Mouse (Mus musculus) hindbrain, embryonic 16.5 days (tissue): ENCODE measurements around the gene Lrrc8a. TPM values are rescaled to one million over a fixed set of nuclear protein-coding genes. Genes with fewer than 3 reads are reported as not detected.

Experiments used
- ATAC-seq: fragments of 200-750 bp; cut with Nextera tagmentation; 2 replicates; pipeline ENCODE4 v1.8.0; 2017; ENCODE audit warnings: moderate TSS enrichment, moderate library complexity
- H3K27ac ChIP-seq: fragments of 300-500 bp; sonication (generic); 2 replicates; pipeline ENCODE4 v1.5.1; 2014; ENCODE audit warnings: low read depth, mild to moderate bottlenecking, control low read depth, low read length, moderate library complexity
- H3K27me3 ChIP-seq: fragments of 300-500 bp; sonication (generic); replicated peaks from 2 replicates; pipeline ENCODE4 v1.6.1; 2014; ENCODE audit warnings: low read length; ENCODE audit not compliant: control insufficient read depth, insufficient read depth
- H3K36me3 ChIP-seq: fragments of 300-500 bp; sonication (generic); 2 replicates; pipeline ENCODE4 v1.6.1; 2014; ENCODE audit warnings: mild to moderate bottlenecking, low read length, moderate library complexity, mixed read lengths; ENCODE audit not compliant: control insufficient read depth, insufficient read depth
- H3K4me1 ChIP-seq: fragments of 300-500 bp; sonication (generic); 2 replicates; pipeline ENCODE4 v1.6.1; 2014; ENCODE audit warnings: low read depth, low read length; ENCODE audit not compliant: control insufficient read depth, insufficient read depth
- H3K4me2 ChIP-seq: fragments of 300-500 bp; sonication (generic); 2 replicates; pipeline ENCODE4 v1.6.1; 2014; ENCODE audit warnings: mild to moderate bottlenecking, low read length, control low read depth, moderate library complexity
- H3K4me3 ChIP-seq: fragments of 300-500 bp; sonication (generic); 2 replicates; pipeline ENCODE4 v1.5.1; 2014; ENCODE audit warnings: mild to moderate bottlenecking, low read length, control low read depth, moderate library complexity
- H3K9ac ChIP-seq: fragments of 300-500 bp; sonication (generic); 2 replicates; pipeline ENCODE4 v1.6.1; 2014; ENCODE audit warnings: low read depth, mild to moderate bottlenecking, control low read depth, low read length, moderate library complexity
- H3K9me3 ChIP-seq: fragments of 300-500 bp; sonication (generic); 2 replicates; pipeline ENCODE4 v1.6.1; 2014; ENCODE audit warnings: mild to moderate bottlenecking, low read length, moderate library complexity; ENCODE audit not compliant: control insufficient read depth
- WGBS: fragments of 180-500 bp; shearing (Covaris S2); extraction: QIAGEN DNeasy Blood & Tissue Kit; methylation state at CpG from one replicate; pipeline ENCODE4 v1.1.7; 2014; 5-methylcytosine and 5-hydroxymethylcytosine counted together
- polyA plus RNA-seq: library from polyadenylated mRNA; unstranded; fragments of >200 nt; fragmentation: Nextera tagmentation; extraction: Ambion mirVana; gene quantifications from 2 replicates; pipeline ENCODE4 v1.2.1, GENCODE M21; 2015

Gene Lrrc8a
- polyA plus RNA-seq, 1 experiment from 2014 or later, result 53.6 TPM

DNA sequence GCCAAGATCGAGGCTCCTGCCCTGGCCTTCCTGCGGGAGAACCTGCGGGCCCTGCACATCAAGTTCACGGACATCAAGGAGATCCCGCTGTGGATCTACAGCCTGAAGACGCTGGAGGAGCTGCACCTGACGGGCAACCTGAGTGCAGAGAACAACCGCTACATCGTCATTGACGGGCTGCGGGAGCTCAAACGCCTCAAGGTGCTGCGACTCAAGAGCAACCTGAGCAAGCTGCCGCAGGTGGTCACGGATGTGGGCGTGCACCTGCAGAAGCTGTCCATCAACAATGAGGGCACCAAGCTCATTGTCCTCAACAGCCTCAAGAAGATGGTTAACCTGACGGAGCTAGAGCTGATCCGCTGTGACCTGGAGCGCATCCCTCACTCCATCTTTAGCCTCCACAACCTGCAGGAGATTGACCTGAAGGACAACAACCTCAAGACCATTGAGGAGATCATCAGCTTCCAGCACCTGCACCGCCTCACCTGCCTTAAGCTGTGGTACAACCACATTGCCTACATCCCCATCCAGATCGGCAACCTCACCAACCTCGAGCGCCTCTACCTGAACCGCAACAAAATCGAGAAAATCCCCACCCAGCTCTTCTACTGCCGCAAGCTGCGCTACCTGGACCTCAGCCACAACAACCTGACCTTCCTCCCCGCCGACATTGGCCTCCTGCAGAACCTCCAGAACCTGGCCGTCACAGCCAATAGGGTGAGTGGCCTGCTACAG lies 19.3 kb downstream of the Lrrc8a start:
- no peak for ATAC-seq
- no peaks in the 10 kb centered on the region for H3K27me3 ChIP-seq
- H3K27ac ChIP-seq, result no peak overlapping the region
- H3K36me3 ChIP-seq, result peaks cover 34% of the 10 kb centered on the region
- H3K4me3 ChIP-seq, result no peak overlapping the region
- H3K4me1 ChIP-seq, result peaks cover under 1% of the 10 kb centered on the region; the same call in 1 of the 2 replicates
- no peak overlapping the region for H3K9ac ChIP-seq
- 98% methylated on average over 30 of the region's 30 CpGs for WGBS
- no peak overlapping the region for H3K4me2 ChIP-seq
- no peaks in the 10 kb centered on the region for H3K9me3 ChIP-seq

GRCm38 (mm10) chr2:30257699-30258460 lies 20.4 kb downstream of the Lrrc8a start:
- Histone ChIP-seq H3K9ac (no peak overlapping the region), H3K4me3 (no peak overlapping the region), H3K4me1 (peaks cover 8% of the 10 kb centered on the region), H3K36me3 (peaks cover 36% of the 10 kb centered on the region), H3K4me2 (no peak overlapping the region), H3K9me3 (no peaks in the 10 kb centered on the region), H3K27ac (no peak overlapping the region), H3K27me3 (no peaks in the 10 kb centered on the region)
- 88% methylated on average over 7 of the region's 7 CpGs for WGBS
- no peak for ATAC-seq

- H3K9ac ChIP-seq, result no peak overlapping the region
- H3K4me2 ChIP-seq, result no peak overlapping the region
- no peak overlapping the region for H3K27ac ChIP-seq
- H3K36me3 ChIP-seq, result peaks cover 40% of the 10 kb centered on the region
- no peaks in the 10 kb centered on the region for H3K9me3 ChIP-seq
- ATAC-seq, result no peak
- peaks cover 12% of the 10 kb centered on the region for H3K4me1 ChIP-seq
- 92% methylated on average over 4 of the region's 4 CpGs for WGBS
- no peaks in the 10 kb centered on the region for H3K27me3 ChIP-seq
- H3K4me3 ChIP-seq, result no peak overlapping the region
Observed at GRCm38 (mm10) chr2:30258600-30258999, 21.1 kb downstream of the Lrrc8a start.

DNA sequence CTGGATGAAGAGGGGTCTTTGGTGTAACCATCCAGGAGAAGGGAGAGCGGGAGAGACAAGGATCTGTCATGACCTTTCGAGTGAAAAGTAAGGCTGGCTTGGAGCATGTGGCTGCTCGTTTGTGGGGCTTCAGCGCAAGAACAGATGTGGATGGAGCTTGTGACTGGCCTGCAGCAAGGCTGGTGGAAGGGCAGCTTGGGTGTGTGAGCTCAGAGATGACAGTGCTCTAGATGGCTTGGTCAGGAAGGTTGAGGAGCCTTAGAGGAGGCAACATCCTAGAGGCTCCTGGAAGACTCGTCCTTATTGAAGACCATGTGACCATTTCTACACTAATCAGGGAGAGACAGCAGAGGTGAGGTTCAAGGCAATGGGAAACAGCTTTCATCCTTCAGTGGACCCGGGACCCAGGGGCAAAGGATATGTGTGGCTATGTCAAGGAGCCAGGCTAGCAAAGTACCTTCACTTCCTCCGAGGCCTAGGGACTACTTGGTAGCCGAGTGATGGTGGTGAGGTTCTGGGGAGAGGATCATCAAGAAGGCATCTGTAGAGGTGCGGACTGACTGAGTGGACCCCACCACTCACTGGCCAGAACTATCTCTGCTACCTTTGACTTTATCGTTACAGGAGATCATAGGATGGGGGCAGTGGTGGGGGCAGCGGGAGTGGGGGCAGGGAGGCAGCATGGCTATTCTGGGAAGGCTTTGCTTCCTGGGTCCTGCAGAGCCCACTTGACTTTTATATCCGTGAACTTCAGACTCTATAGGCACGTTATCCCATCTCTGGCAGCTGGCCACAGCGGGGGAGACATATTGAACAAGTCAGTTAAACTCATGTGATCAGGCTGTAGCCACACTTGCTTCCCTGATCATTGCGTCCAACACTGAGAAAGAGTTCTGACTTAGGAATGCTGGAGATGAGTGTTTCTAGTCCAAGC lies 21.9 kb downstream of the Lrrc8a start:
- H3K27ac ChIP-seq, result no peak overlapping the region
- H3K9me3 ChIP-seq, result no peaks in the 10 kb centered on the region
- ATAC-seq, result no peak
- no peak overlapping the region; the same call in 1 of the 2 replicates for H3K9ac ChIP-seq
- H3K36me3 ChIP-seq, result peaks cover 46% of the 10 kb centered on the region
- WGBS, result 86% methylated on average over 15 of the region's 15 CpGs
- H3K4me1 ChIP-seq, result peaks cover 12% of the 10 kb centered on the region
- H3K4me3 ChIP-seq, result no peak overlapping the region
- H3K4me2 ChIP-seq, result no peak overlapping the region
- no peaks in the 10 kb centered on the region for H3K27me3 ChIP-seq

- WGBS, result 93% methylated on average over 4 of the region's 4 CpGs
- no peak overlapping the region for H3K4me2 ChIP-seq
- H3K4me1 ChIP-seq, result peaks cover 29% of the 10 kb centered on the region
- no peak overlapping the region for H3K27ac ChIP-seq
- H3K36me3 ChIP-seq, result peaks cover 37% of the 10 kb centered on the region
- no peak overlapping the region for H3K9ac ChIP-seq
- no peak overlapping the region for H3K4me3 ChIP-seq
- no peaks in the 10 kb centered on the region for H3K9me3 ChIP-seq
- no peak for ATAC-seq
- no peaks in the 10 kb centered on the region for H3K27me3 ChIP-seq
Observed at GRCm38 (mm10) chr2:30261064-30261736, 23.7 kb downstream of the Lrrc8a start.

GRCm38 (mm10) chr2:30261921-30262839 lies 24.7 kb downstream of the Lrrc8a start:
- peaks cover 28% of the 10 kb centered on the region for H3K36me3 ChIP-seq

DNA sequence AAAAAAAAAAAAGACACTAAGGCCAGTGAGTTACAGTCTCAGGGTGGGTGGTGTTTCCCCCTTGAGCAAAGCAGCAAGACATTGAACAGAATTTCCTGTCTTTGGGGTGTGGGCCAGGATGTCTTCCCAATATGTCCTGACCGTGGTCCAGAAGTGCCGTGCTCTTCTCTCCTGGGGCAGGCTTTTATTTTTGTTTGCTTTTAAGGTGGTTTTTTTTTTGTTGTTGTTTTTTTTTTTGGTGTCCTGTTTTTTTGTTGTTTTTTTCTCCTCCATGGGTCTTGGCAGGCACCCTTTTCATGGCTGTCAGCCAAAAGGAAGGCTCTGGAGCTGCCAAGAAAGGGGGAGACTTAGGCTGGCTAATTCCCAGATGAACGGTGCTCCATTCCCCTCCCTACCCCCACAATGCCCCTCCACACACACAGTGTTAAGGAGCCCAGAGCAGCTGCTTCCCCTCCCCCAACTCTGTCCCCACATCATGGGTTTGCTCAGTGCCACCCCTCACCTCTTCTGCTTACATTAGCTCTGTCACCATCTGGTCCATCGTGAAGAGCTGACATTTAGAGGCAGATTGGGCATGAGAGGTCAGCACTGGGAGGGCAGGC lies 25.4 kb downstream of the Lrrc8a start:
- Histone ChIP-seq H3K9ac (no peak overlapping the region), H3K4me1 (peaks cover 33% of the 10 kb centered on the region), H3K4me3 (no peak overlapping the region), H3K9me3 (no peaks in the 10 kb centered on the region), H3K27ac (peak overlapping the region; percentile 50), H3K36me3 (peaks cover 21% of the 10 kb centered on the region), H3K27me3 (no peaks in the 10 kb centered on the region), H3K4me2 (no peak overlapping the region)
- ATAC-seq, result peak; percentile 80
- 33% methylated on average over 4 of the region's 4 CpGs for WGBS

More at GRCm38 (mm10) chr2:30261921-30262839, 24.7 kb downstream of the Lrrc8a start:
- WGBS, result 88% methylated on average over 18 of the region's 18 CpGs
- Histone ChIP-seq H3K9ac (no peak overlapping the region), H3K9me3 (no peaks in the 10 kb centered on the region), H3K27me3 (no peaks in the 10 kb centered on the region), H3K4me3 (no peak overlapping the region), H3K4me1 (peaks cover 33% of the 10 kb centered on the region), H3K4me2 (no peak overlapping the region), H3K27ac (peak overlapping the region; percentile 41; the same call in 1 of the 2 replicates)
- no peak for ATAC-seq
